ENCODE assay signal across 14 mouse cellular contexts in the genomic region with DNA sequence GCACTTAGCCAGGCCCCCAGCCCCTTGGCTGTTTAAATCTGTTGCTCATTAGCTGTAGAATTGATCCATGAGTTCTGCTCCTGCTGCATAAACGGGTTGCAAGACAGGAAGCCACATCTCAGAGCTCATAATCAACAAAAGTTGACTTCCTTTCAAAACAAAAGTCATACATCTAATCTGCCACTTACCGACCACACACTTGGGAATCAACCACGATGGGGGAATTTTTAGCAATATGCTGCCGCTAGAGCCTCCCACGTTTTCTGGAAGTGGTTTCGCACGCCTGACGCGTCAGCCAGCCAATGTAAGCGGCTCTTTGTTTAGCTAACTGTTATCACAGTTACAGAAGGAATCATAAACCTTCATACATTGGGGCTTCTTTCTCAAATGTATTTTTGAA.
DNase-seq lines count a peak whose midpoint lies in the region; ATAC-seq lines count a peak whose summit lies in the region.
"Had no signal": no experiment of that assay in that cellular context is flagged by ENCODE, and none has a peak within 500 bp of the region (broad histone marks: within the 10 kb centered on the region; RNA-seq: fewer than 3 reads in every experiment).

No protein-coding gene starts in this region.

- H3K4me2 ChIP-seq in forebrain, embryonic 15.5 days (replicated peaks): no peak overlapping the region
- H3K4me2 ChIP-seq: embryonic facial prominence, embryonic 15.5 days; neural tube, embryonic 13.5 days had no signal

- no peaks in the 10 kb centered on the region for H3K27me3 ChIP-seq in forebrain, embryonic 15.5 days
- H3K27me3 ChIP-seq: embryonic facial prominence, embryonic 15.5 days; neural tube, embryonic 13.5 days had no signal

- no peak overlapping the region for H3K9ac ChIP-seq in forebrain, embryonic 15.5 days (replicated peaks)
- H3K9ac ChIP-seq: embryonic facial prominence, embryonic 15.5 days; neural tube, embryonic 13.5 days had no signal

- no peak overlapping the region for H3K4me3 ChIP-seq in forebrain, embryonic 15.5 days
- H3K4me3 ChIP-seq: embryonic facial prominence, embryonic 15.5 days; midbrain, embryonic 10.5 days; neural tube, embryonic 13.5 days had no signal

- no peak for ATAC-seq in forebrain, embryonic 15.5 days (replicated peaks)
- ATAC-seq in cerebellum, adult (ENCODE audit: insufficient number of reproducible peaks, low FRiP score, low TSS enrichment): no peak

- no peaks in the 10 kb centered on the region for H3K36me3 ChIP-seq in forebrain, embryonic 15.5 days
- H3K36me3 ChIP-seq: embryonic facial prominence, embryonic 15.5 days; midbrain, embryonic 10.5 days; neural tube, embryonic 13.5 days had no signal

- peaks cover 8% of the 10 kb centered on the region; the same call in 1 of the 2 replicates for H3K4me1 ChIP-seq in forebrain, embryonic 15.5 days

- 55% methylated on average over 10 of the region's 10 CpGs for WGBS in forebrain, embryonic 15.5 days

- no peaks in the 10 kb centered on the region for H3K9me3 ChIP-seq in forebrain, embryonic 15.5 days
- H3K9me3 ChIP-seq: embryonic facial prominence, embryonic 15.5 days; neural tube, embryonic 13.5 days had no signal

- intact Hi-C loops in left cerebral cortex, postnatal 4 days (cut with DNase I): no loop called here

- H3K27ac ChIP-seq in forebrain, embryonic 15.5 days (replicated peaks): no peak overlapping the region
- H3K27ac ChIP-seq: embryonic facial prominence, embryonic 15.5 days; midbrain, embryonic 10.5 days; neural tube, embryonic 13.5 days had no signal

- DNase-seq in left cerebral cortex, adult 18-20 months (ENCODE audit: low spot score in 2 of 2): peak; percentile 46 to 71
- no peak for DNase-seq in left cerebral cortex, postnatal 4 days
- peak; percentile 2 for DNase-seq in forelimb bud, embryonic 11.5 days (ENCODE audit: low read depth, low spot score)
- peak; percentile 35 to 50 for DNase-seq in layer of hippocampus, postnatal 36 days
- peak; percentile 62 to 74 for DNase-seq in right cerebral cortex, postnatal 36 days (ENCODE audit: low spot score in 2 of 2)
- DNase-seq: adrenal gland, postnatal 14 days; cerebellum, adult 8-10 months; kidney, adult 18-20 months; lung, adult 2 months had no signal
